Mouse (Mus musculus) CD4-positive, CD25-positive, alpha-beta regulatory T cell, adult 2 months (primary cell): ENCODE results near the gene AC109138.7.

Experiments
- DNase-seq: peaks from one replicate; pipeline ENCODE4 v3.0.0-alpha.2; 2012; ENCODE audit warnings: low read depth, low spot score

The AC109138.7 gene

GRCm38 (mm10) chr19:4217140-4217539 is 3.0 kb downstream of the AC109138.7 start:
- DNase-seq, result peak; percentile 4

DNA sequence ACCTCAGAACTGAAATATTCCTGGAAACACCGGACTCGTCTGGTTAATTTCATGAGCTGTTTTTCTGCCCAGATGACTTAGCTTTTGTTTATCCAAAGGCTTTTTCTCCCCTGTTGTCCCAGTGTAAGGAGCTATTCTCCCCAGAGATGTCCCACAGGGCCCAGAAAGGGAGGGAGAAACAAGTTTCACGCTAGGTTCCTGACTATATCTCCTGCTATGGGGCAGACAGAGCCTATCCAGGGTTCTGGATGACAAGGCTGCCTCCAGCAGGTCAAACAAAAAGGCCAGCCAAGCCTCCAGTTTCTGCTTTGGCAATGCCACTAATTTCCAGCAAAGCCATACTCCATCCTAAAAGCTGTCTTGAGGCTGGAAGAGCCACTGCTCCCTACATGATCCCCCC is 3.7 kb downstream of the AC109138.7 start:
- DNase-seq, result no peak

- peak; percentile 21 for DNase-seq
Observed at GRCm38 (mm10) chr19:4218293-4218692, 4.1 kb downstream of the AC109138.7 start.

DNA sequence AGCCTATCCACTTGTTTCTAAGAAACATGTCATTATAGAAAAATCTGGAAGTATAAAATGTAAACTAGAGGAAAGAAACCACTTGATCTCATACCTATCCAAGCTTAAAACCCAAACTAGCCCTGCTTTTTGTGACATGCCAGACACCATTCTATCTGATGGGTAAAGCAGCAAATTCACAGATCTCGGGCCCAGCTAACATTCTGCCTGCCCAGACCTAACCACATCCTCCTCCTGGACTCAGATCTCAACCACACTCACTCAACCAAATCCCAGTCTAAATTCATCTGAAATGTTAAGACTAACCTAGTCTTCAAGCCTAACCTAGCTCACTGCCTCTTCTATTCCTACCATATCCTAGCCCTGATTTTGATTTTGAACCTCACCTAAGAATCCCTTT is 4.6 kb downstream of the AC109138.7 start:
- DNase-seq, result peak; percentile 62

- no peak for DNase-seq
Observed at GRCm38 (mm10) chr19:4219943-4220342, 5.8 kb downstream of the AC109138.7 start.

DNA sequence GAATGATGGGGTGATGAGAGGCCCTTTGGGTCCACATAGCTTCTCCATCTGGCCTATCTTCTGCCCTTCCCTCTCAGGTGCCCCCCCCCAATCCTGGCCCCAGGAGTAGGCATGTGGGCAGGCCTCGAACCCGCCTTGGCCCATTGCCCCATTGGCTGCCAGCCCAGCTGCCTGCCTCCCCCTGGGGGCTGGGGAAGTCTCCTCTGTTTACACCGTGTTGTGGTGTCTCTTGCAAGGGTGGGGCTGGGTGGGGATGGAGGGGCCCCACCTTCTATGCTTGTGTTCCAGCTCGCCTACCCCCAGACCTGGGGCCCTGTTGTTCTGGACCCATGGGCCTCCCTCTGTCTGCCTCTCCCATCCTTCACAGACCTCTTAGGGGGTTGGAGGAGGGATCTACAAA is 6.3 kb downstream of the AC109138.7 start:
- DNase-seq, result no peak

GRCm38 (mm10) chr19:4220957-4221743 is 7.0 kb downstream of the AC109138.7 start:
- peak; percentile 41 for DNase-seq

DNA sequence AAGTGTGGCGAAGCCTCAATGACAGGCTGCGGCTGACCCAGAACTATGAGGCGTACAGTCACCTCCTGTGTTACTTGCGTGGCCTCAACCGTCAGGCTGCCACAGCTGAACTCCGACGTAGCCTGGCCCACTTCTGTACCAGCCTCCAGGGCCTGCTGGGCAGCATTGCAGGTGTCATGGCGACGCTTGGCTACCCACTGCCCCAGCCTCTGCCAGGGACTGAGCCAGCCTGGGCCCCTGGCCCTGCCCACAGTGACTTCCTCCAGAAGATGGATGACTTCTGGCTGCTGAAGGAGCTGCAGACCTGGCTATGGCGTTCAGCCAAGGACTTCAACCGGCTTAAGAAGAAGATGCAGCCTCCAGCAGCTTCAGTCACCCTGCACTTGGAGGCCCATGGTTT is 8.0 kb downstream of the AC109138.7 start:
- DNase-seq, result no peak

DNA sequence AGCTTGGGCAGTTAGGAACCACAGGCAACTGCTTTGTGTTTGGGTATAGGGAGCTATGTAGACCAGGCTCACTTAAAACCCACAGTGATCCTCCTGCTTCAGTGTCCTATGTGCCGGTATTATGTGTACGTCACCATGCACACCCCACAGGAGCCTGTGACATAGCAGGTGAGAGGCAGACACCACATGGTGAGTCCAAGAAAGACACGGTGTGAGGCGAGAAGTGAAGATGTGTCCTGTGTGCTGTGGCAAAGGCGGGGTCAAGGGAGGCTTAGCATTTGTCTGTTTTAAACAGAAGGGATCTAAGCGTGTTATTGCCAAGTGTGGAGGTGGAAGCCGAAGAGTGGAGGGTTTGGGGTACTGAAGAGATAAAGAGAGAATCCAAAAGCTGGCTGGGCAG is 12.6 kb downstream of the AC109138.7 start:
- no peak for DNase-seq

- peak; percentile 65 for DNase-seq
Observed at GRCm38 (mm10) chr19:4227446-4227845, 13.3 kb downstream of the AC109138.7 start.

DNA sequence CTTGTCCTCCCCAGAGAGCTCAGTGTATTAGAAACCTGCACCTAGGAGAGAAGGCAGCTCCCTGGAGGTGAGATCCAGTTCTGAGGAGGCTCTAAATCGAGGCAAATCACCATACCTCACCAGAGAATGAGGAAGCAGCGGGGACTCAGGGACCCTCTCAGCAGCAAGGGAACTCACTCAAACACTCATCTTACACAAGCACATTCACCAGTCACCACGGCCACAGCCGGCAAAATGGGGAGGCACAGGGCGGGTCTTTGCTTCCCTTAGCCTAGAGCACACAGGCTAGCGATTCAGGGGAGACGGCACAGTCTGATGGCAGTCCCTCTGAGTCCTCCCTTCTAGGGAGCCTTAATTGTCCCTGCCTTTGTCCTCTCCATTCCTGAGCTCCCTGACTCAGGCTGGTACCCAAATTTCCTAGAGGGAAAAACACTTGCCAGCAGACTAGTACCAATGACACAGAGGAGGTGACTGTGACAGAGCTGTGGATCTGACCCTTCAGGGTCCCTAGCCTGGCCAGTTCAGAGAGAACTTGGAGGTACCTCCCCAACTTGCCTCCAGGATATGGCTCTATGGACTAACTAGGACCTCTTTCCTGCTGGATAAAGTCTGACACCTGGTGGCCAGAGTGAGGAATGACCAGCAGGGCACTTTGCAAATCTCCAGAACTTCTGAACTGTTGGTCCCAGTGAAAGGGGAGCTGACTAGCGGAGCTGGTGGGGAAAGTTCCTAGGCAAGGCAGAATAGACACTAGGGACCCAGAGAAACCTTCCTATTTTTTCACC is 13.9 kb downstream of the AC109138.7 start:
- DNase-seq, result peak; percentile 87

DNA sequence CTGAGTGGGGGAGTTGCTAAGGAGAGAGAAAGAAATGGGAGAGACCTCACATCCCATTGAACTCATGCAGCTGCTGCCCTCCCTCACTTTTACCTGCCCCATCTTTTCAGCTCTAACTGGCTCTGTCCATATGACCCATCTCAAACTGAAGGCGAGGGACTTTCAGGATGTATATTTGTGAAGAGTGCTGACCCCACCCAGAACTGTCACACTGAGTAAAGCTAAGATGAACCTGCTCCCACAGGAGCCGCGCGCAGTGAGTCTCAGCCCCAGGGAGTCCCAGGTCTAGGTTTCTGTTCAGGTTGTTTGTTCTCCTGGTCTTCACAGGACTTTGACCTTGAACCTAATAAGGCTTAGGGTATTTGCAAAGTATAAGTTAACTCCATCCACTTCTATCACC is 14.7 kb downstream of the AC109138.7 start:
- no peak for DNase-seq

DNA sequence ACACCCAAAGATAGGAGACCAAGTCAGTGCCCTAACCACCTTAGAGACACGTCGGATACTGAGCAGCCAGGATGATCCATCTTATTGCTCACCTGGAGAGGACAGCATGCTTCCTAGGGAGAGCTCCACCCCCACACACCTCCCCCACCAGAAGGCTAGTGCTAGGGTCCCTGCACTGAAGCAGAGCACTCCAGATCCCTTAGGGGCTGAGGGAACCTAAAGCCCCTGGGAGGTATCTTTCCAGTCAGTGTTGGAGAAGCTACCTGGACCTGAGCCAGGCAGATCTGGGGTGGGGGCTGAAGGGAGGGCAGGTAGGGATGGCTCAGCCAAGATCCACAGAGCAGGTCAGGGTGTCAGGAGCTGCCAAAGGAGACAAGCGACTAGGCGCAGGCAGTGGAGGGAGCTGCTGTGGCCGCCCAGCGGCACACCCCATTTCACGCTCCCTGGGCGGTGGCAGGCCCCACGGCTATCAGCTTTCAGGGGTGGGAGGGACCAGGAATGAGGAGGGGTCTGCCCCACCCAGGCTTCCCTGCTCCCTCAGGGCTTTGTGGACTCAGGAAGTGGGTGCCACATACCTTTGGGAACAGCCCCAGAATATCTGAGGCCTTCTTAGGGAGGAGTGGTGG is 15.4 kb downstream of the AC109138.7 start:
- DNase-seq, result no peak

- DNase-seq, result peak; percentile 53
Observed at GRCm38 (mm10) chr19:4230415-4230814, 16.3 kb downstream of the AC109138.7 start.

GRCm38 (mm10) chr19:4231253-4232185 is 17.4 kb downstream of the AC109138.7 start, which contains the start of gene Pold4:
Gene Pold4 (plus strand): TSS chr19:4231899.
- peak; percentile 97 for DNase-seq

DNA sequence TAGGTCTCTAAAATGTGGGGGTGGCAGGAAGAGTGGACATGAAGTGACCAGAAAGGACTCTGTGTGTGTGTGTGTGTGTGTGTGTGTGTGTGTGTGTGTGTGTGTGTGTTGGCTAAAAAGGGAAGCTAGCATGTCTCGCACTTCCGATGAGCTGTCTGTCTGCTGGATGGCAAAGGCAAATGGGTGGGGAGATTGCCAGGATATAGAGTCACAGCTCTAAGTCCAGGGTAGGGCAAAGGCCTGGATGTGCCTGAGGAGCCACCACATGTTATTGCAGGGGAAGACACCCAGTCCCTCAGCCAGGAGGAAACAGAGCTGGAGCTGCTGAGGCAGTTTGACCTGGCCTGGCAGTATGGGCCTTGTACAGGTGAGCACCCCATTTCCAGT is 18.0 kb downstream of the AC109138.7 start:
- no peak for DNase-seq

GRCm38 (mm10) chr19:4232651-4233050 is 18.5 kb downstream of the AC109138.7 start:
- DNase-seq, result no peak

DNA sequence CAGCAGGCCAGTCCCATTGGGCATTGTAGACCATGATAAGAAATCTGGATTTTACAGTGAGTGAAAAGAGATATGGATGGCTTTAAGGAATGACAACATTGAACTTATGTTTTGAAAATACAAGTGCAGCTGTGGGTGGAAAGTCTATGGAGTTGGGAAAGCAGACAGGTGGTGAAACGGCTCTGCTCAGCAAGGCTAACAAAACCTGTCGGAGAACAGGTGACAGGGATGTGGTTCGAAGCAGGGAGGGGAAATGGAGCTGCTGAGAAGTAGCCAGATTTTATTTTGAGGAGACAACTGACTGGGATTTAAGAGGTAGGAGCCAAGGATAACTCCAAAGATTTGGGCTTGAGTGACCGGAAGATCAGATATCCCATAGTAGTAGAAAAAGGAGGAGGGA is 20.4 kb downstream of the AC109138.7 start:
- no peak for DNase-seq

DNA sequence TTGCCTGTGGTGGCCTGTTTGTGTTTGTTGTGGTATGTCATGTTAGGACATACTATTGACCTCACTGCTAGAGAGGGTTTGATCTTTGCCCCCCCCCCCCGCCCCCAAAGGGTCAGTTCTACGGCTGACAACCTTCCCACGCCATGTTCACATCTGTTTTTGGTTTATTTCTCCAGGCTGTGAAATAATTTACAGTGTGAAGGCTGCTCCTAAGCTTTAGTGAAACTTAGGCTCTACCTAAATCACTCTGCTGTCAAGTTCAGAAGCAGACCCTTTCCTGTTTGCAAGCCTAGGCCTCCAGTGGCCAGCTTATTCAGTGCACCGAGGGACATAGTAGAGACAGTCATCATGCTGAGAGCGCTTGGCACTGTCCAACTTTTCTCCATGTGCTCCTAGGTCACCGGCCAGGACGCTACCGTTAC is 26.1 kb downstream of the AC109138.7 start:
- no peak for DNase-seq

GRCm38 (mm10) chr19:4242416-4242815 is 28.3 kb downstream of the AC109138.7 start:
- DNase-seq, result peak; percentile 55

DNA sequence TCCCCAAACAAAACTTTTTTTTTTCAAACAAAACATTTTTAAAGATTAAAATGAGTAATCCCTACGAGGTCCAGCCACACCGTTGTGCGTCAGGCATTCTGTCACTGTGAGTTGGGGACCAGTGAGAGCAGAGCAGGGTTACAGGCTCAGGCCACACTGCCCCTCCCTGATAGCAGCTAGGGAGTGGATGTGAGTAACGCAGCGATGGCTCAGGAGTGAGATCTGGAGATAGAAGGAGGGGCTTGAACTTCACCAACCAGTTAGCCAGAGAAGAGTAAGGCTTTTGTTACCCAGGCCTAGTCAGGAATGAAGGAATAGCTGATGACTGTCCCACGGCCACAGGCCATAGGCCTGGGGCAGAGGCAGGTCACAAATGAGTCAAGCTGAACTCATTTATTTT is 30.6 kb downstream of the AC109138.7 start:
- no peak for DNase-seq
